Mouse (Mus musculus) liver, embryonic 14.5 days (tissue): Measurements from ENCODE around the gene Myh9. TPM values are rescaled to one million over a fixed set of nuclear protein-coding genes. Genes with fewer than 3 reads are reported as not detected.

Experiments
- ATAC-seq: fragments of 200-750 bp; cut with Nextera tagmentation; 2 replicates; pipeline ENCODE4 v1.8.0; 2017; ENCODE audit warnings: moderate number of reproducible peaks, mild to moderate bottlenecking, moderate library complexity; ENCODE audit not compliant: insufficient read depth
- DNase-seq, 3 experiments: peaks; one replicate each; pipeline ENCODE4 v3.0.0-alpha.2; 2012 to 2013; ENCODE audit warnings: low read depth in 3 of 3, low spot score in 3 of 3
- H3K27ac ChIP-seq: fragments of 300-500 bp; sonication (generic); 2 replicates; pipeline ENCODE4 v1.5.1; 2014; ENCODE audit warnings: moderate library complexity, mild to moderate bottlenecking, control low read depth, inconsistent platforms
- H3K27me3 ChIP-seq: fragments of 300-500 bp; sonication (generic); 2 replicates; pipeline ENCODE4 v1.6.1; 2014; ENCODE audit warnings: mild to moderate bottlenecking, low read length, moderate library complexity; ENCODE audit not compliant: control insufficient read depth, insufficient read depth
- H3K36me3 ChIP-seq: fragments of 300-500 bp; sonication (generic); replicated peaks from 2 replicates; pipeline ENCODE4 v1.6.1; 2014; ENCODE audit warnings: low read depth; ENCODE audit not compliant: control insufficient read depth, insufficient read depth
- H3K4me1 ChIP-seq, 2 experiments: fragments of 200-500 bp in 1 of 2; fragments of 300-500 bp in 1 of 2; sonication (generic) in 1 of 2; replicated peaks; 2 replicates each; pipeline ENCODE4 v1.6.1; 2012 to 2014; ENCODE audit warnings: antibody characterized with exemption in 1 of 2, inconsistent platforms in 1 of 2, low read length in 1 of 2; ENCODE audit not compliant: control insufficient read depth in 2 of 2, insufficient read depth in 2 of 2
- H3K4me2 ChIP-seq: fragments of 300-500 bp; sonication (generic); 2 replicates; pipeline ENCODE4 v1.6.1; 2014; ENCODE audit warnings: low read depth, mild to moderate bottlenecking, control low read depth, moderate library complexity
- H3K4me3 ChIP-seq, 2 experiments: fragments of 200-500 bp in 1 of 2; fragments of 300-500 bp in 1 of 2; sonication (generic) in 1 of 2; 2 replicates each; pipeline ENCODE4 v1.5.1; 2012 to 2014; ENCODE audit warnings: low read depth in 2 of 2, low read length in 2 of 2, mild to moderate bottlenecking in 2 of 2, control low read depth in 1 of 2, inconsistent platforms in 1 of 2, moderate library complexity in 1 of 2; ENCODE audit not compliant: insufficient read depth in 1 of 2
- H3K9ac ChIP-seq: fragments of 300-500 bp; sonication (generic); replicated peaks from 2 replicates; pipeline ENCODE4 v1.6.1; 2014; ENCODE audit warnings: mild to moderate bottlenecking, control low read depth, moderate library complexity
- H3K9me3 ChIP-seq: fragments of 300-500 bp; sonication (generic); 2 replicates; pipeline ENCODE4 v1.6.1; 2016; ENCODE audit warnings: low read length, mixed read lengths; ENCODE audit not compliant: control insufficient read depth
- CTCF ChIP-seq: IDR thresholded peaks from 2 replicates; pipeline ENCODE4 v1.5.1; 2016; ENCODE audit warnings: antibody characterized with exemption, low read depth, control low read depth
- EP300 ChIP-seq: IDR thresholded peaks from 2 replicates; pipeline ENCODE4 v1.6.1; 2016; ENCODE audit warnings: antibody characterized with exemption, low read depth
- WGBS: fragments of 180-500 bp; shearing (Covaris S2); extraction: QIAGEN DNeasy Blood & Tissue Kit; methylation state at CpG from one replicate; pipeline ENCODE4 v1.1.7; 2014; ENCODE audit not compliant: insufficient replicate concordance; 5-methylcytosine and 5-hydroxymethylcytosine counted together
- polyA plus RNA-seq, 2 experiments: library from polyadenylated mRNA; depleted of rRNA in 1 of 2; stranded (reverse) in 1 of 2; unstranded in 1 of 2; fragments of >200 nt; fragmentation: Nextera tagmentation in 1 of 2; extraction: Ambion mirVana in 1 of 2; gene quantifications; 2 replicates each; pipeline versions ENCODE4 v1.2.1 to v1.2.3; 2012 to 2014

The Myh9 gene
- polyA plus RNA-seq, 2 experiments: 21.3 to 21.9 TPM

DNA sequence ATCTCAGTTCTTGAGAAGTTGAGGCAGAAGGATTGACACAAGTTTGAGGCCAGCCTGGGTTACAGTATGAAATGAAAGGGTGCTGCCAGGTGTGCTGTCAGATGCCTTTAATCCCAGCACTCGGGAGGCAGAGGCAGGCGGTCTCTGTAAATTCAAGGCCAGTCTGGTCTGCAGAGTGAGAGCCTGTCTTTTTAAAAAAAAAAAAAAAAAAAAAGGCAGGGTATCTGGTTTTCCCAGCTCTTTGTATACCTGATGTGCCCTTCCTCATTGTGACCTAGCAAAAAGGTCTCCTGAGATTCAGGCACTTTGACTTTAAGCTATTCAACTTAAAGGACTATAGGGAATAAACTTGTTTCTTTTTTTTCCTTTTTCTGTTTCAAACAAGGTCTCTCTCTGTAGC lies 10.0 kb upstream of the Myh9 start:
- Histone ChIP-seq H3K4me2 (no peak overlapping the region), H3K27me3 (no peaks in the 10 kb centered on the region), H3K27ac (no peak overlapping the region), H3K9ac (no peak overlapping the region), H3K36me3 (no peaks in the 10 kb centered on the region), H3K4me1 (peaks cover 6 to 37% of the 10 kb centered on the region in 2 experiments), H3K4me3 (no peak overlapping the region), H3K9me3 (no peaks in the 10 kb centered on the region)
- no peak for DNase-seq
- TF ChIP-seq CTCF: no peak
- no peak for TF ChIP-seq EP300
- no peak for ATAC-seq
- 76% methylated on average over 2 of the region's 2 CpGs for WGBS

DNA sequence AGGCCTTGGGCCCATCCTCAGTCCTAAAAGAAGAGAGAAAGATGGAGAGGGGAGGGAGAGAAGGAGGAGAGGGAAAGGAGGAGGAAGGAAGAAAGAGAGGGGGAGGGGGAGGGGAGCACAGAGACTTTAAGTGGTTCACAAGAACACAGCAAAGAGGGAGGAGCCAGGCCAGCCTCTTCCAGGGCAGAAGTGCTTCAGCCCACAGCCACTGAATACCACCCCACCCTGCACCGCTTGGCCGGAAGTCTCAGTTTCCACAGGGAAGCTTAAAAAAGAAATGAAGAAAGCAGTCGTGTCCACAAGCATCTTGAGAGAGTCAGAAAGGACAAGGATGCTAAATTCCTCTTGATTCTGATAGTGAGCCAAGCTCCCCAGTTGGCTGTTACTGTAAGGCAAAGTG lies 9.2 kb upstream of the Myh9 start:
- H3K36me3 ChIP-seq: no peaks in the 10 kb centered on the region
- no peak overlapping the region for H3K4me2 ChIP-seq
- H3K9ac ChIP-seq: no peak overlapping the region
- ATAC-seq (no peak), DNase-seq (no peak)
- TF ChIP-seq CTCF (no peak), EP300 (no peak)
- WGBS: 14% methylated on average over 3 of the region's 3 CpGs
- no peaks in the 10 kb centered on the region for H3K9me3 ChIP-seq
- H3K4me3 ChIP-seq: no peak overlapping the region
- no peaks in the 10 kb centered on the region for H3K27me3 ChIP-seq
- H3K27ac ChIP-seq: no peak overlapping the region
- peaks cover 6 to 29% of the 10 kb centered on the region in 2 experiments for H3K4me1 ChIP-seq

- no peak overlapping the region for H3K27ac ChIP-seq
- TF ChIP-seq CTCF (no peak), EP300 (no peak)
- no peak overlapping the region for H3K9ac ChIP-seq
- WGBS: 58% methylated on average over 9 of the region's 9 CpGs
- H3K4me1 ChIP-seq: peaks cover 6 to 16% of the 10 kb centered on the region in 2 experiments; a peak in 3 of 4 replicates
- no peak overlapping the region for H3K4me3 ChIP-seq
- H3K4me2 ChIP-seq: no peak overlapping the region
- no peaks in the 10 kb centered on the region for H3K27me3 ChIP-seq
- no peak for DNase-seq
- H3K9me3 ChIP-seq: no peaks in the 10 kb centered on the region
- ATAC-seq: no peak
- no peaks in the 10 kb centered on the region for H3K36me3 ChIP-seq
Measured at GRCm38 (mm10) chr15:77849572-77850229, 7.7 kb upstream of the Myh9 start.

DNA sequence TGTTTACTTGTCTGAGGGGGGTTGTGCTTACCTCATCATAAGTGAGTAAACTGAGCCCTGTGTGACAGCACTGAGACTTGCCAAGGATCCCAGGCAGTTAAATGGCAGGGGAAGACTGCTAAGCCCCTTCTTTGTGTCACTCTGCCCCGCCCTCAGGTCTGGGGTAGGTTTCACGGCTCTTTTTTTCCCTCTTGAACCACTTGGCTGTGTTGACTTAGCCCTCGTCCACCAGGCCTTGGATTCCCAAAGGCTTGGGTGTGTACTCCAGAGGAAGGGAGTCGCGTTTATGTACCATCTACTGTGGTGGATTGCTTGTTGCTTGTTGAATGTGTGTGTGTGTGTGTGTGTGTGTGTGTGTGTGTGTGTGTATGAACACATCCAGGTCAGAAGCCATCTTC lies 7.1 kb upstream of the Myh9 start:
- no peaks in the 10 kb centered on the region for H3K27me3 ChIP-seq
- H3K27ac ChIP-seq: no peak overlapping the region
- no peak for TF ChIP-seq CTCF
- no peak for TF ChIP-seq EP300
- 63% methylated on average over 5 of the region's 5 CpGs for WGBS
- peaks cover 6 to 14% of the 10 kb centered on the region in 2 experiments; a peak in 3 of 4 replicates for H3K4me1 ChIP-seq
- H3K9ac ChIP-seq: no peak overlapping the region
- ATAC-seq (no peak), DNase-seq (no peak)
- no peak overlapping the region for H3K4me3 ChIP-seq
- H3K4me2 ChIP-seq: no peak overlapping the region
- H3K36me3 ChIP-seq: no peaks in the 10 kb centered on the region
- H3K9me3 ChIP-seq: no peaks in the 10 kb centered on the region

- no peak for ATAC-seq
- H3K9me3 ChIP-seq: no peaks in the 10 kb centered on the region
- no peak overlapping the region for H3K9ac ChIP-seq
- no peak for TF ChIP-seq EP300
- TF ChIP-seq CTCF: no peak
- no peaks in the 10 kb centered on the region for H3K27me3 ChIP-seq
- no peak overlapping the region for H3K4me2 ChIP-seq
- H3K4me3 ChIP-seq: no peak overlapping the region
- H3K36me3 ChIP-seq: no peaks in the 10 kb centered on the region
- H3K27ac ChIP-seq: no peak overlapping the region
- H3K4me1 ChIP-seq: peaks cover 6 to 14% of the 10 kb centered on the region in 2 experiments; a peak in 3 of 4 replicates
- DNase-seq: no peak
- 83% methylated on average over 16 of the region's 16 CpGs for WGBS
Measured at GRCm38 (mm10) chr15:77848415-77849038, 6.6 kb upstream of the Myh9 start.
